Mouse (Mus musculus) C2C12 (cell line): ENCODE data around the gene Slc44a4.

Experiments
- CTCF ChIP-seq: IDR thresholded peaks from one replicate; pipeline ENCODE4 v1.5.1; 2011; ENCODE audit not compliant: control insufficient read depth, insufficient read depth, insufficient read length
- MYOD1 ChIP-seq: IDR thresholded peaks from one replicate; pipeline ENCODE4 v1.6.1; 2011; ENCODE audit warnings: low read depth; ENCODE audit not compliant: control insufficient read depth, insufficient read length
- USF1 ChIP-seq: IDR thresholded peaks from one replicate; pipeline ENCODE4 v1.6.1; 2011; ENCODE audit warnings: low read depth, mild to moderate bottlenecking, control low read depth, moderate library complexity

GRCm38 (mm10) chr17:34884704-34885103 lies 29.6 kb upstream of the Slc44a4 start:
- TF ChIP-seq CTCF (no peak), USF1 (no peak), MYOD1 (no peak)
